Mouse (Mus musculus) megakaryocyte, embryonic 14.5 days (primary cell): ENCODE data around the gene Cox18.

ENCODE experiments used
- FLI1 ChIP-seq: IDR thresholded peaks from 2 replicates; pipeline ENCODE4 v1.6.1; 2012; ENCODE audit warnings: low read length, inconsistent platforms, mixed read lengths
- GATA1 ChIP-seq: IDR thresholded peaks from 3 replicates; pipeline ENCODE4 v1.6.1; 2012; ENCODE audit warnings: mixed read lengths, low read length, inconsistent platforms, borderline replicate concordance

- no peak for TF ChIP-seq GATA1
- no peak for TF ChIP-seq FLI1
Measured at GRCm38 (mm10) chr5:90179094-90179493, 44.7 kb downstream of the Cox18 start.
